Comparison of ENCODE assay signal across 8 mouse cellular contexts in genomic region chr12:102719552-102720315, GRCm38 (mm10). TPM values are rescaled to one million over a fixed set of nuclear protein-coding genes. Genes with fewer than 3 reads are reported as not detected.
A peak's percentile ranks its signal among the peaks of the same experiment; 100 is the strongest.
DNase-seq lines count a peak whose midpoint lies in the region; ATAC-seq and TF ChIP-seq lines count a peak whose summit lies in the region.

No protein-coding gene starts in this region.

- intact Hi-C loops in left cerebral cortex, postnatal 4 days (cut with DNase I) = loop anchor here (10.0 kb wide), 1 partner anchor 225 kb away; no protein-coding TSS in a partner anchor
- intact Hi-C loops in left cerebral cortex, postnatal 10 days (cut with DNase I) = loop anchor here (5.0 to 10.0 kb wide), 3 partner anchors 142 to 322 kb away; no protein-coding TSS in a partner anchor
- intact Hi-C loops in left cerebral cortex, postnatal 36 days (cut with DNase I) = loop anchor here (1.0 kb wide), 1 partner anchor 140 kb away; no protein-coding TSS in a partner anchor

- no peaks in the 10 kb centered on the region for H3K36me3 ChIP-seq in intestine, embryonic 16.5 days (ENCODE audit: control insufficient read depth, insufficient read depth, low read length)
- no peaks in the 10 kb centered on the region for H3K36me3 ChIP-seq in midbrain, embryonic 13.5 days

- DNase-seq in left cerebral cortex, postnatal 4 days = peak; percentile 66
- no peak for DNase-seq in left cerebral cortex, postnatal 10 days (ENCODE audit: extremely low spot score in 1 of 2, low spot score in 2 of 2)
- DNase-seq in R1 (ENCODE audit: low read depth, low spot score) = peak; percentile 90
- no peak for DNase-seq in ovary, postnatal 36 days (ENCODE audit: low spot score)
- DNase-seq in left cerebral cortex, postnatal 36 days (ENCODE audit: low spot score in 2 of 2) = no peak

- TF ChIP-seq CTCF in embryonic fibroblast, embryonic 13.5 days (IDR thresholded peaks at IDR 0.05; ENCODE audit: borderline replicate concordance, insufficient read depth, low read length) = peak; percentile 50; the same call in 1 of the 2 replicates

- no peak overlapping the region for H3K4me3 ChIP-seq in embryonic fibroblast, embryonic 13.5 days (ENCODE audit: insufficient read depth, low read length)
- no peak overlapping the region for H3K4me3 ChIP-seq in intestine, embryonic 16.5 days (ENCODE audit: low read length)
- H3K4me3 ChIP-seq in midbrain, embryonic 13.5 days (replicated peaks) = no peak overlapping the region; the same call in 1 of the 2 replicates

- H3K27ac ChIP-seq in embryonic fibroblast, embryonic 13.5 days (ENCODE audit: insufficient read depth, low read length) = no peak overlapping the region
- no peak overlapping the region for H3K27ac ChIP-seq in intestine, embryonic 16.5 days (ENCODE audit: low read length)
- H3K27ac ChIP-seq in midbrain, embryonic 13.5 days = no peak overlapping the region

- no peaks in the 10 kb centered on the region for H3K27me3 ChIP-seq in intestine, embryonic 16.5 days (replicated peaks; ENCODE audit: control insufficient read depth, insufficient read depth, low read length)
- no peaks in the 10 kb centered on the region for H3K27me3 ChIP-seq in midbrain, embryonic 13.5 days

- no peak overlapping the region for H3K9ac ChIP-seq in intestine, embryonic 16.5 days (ENCODE audit: low read depth, low read length)
- no peak overlapping the region for H3K9ac ChIP-seq in midbrain, embryonic 13.5 days (replicated peaks)

- WGBS in intestine, embryonic 16.5 days = 27% methylated on average over 13 of the region's 13 CpGs
- WGBS in midbrain, embryonic 13.5 days = 30% methylated on average over 13 of the region's 13 CpGs

- H3K4me1 ChIP-seq in embryonic fibroblast, embryonic 13.5 days (ENCODE audit: control insufficient read depth, insufficient read depth, low read length) = no peaks in the 10 kb centered on the region
- H3K4me1 ChIP-seq in intestine, embryonic 16.5 days (ENCODE audit: control insufficient read depth, insufficient read depth, low read length) = no peaks in the 10 kb centered on the region
- no peaks in the 10 kb centered on the region for H3K4me1 ChIP-seq in midbrain, embryonic 13.5 days (replicated peaks)

- peak; percentile 54 for ATAC-seq in intestine, embryonic 16.5 days
- peak; percentile 83 for ATAC-seq in midbrain, embryonic 13.5 days

- no peaks in the 10 kb centered on the region for H3K9me3 ChIP-seq in intestine, embryonic 16.5 days (ENCODE audit: control insufficient read depth, low read length)
- no peaks in the 10 kb centered on the region for H3K9me3 ChIP-seq in midbrain, embryonic 13.5 days

- H3K4me2 ChIP-seq in intestine, embryonic 16.5 days (ENCODE audit: low read depth, low read length) = no peak overlapping the region
- H3K4me2 ChIP-seq in midbrain, embryonic 13.5 days (replicated peaks) = peak overlapping the region; percentile 18; the same call in 1 of the 2 replicates

- TF ChIP-seq POLR2A in embryonic fibroblast, embryonic 13.5 days (IDR thresholded peaks at IDR 0.05; ENCODE audit: low read depth, low read length) = no peak

RNA-seq across cellular contexts. Expression of gene Itpk1, which starts 15.0 kb away (rescaled TPM):
- 10 to 100 TPM; 80.2 to 88.1 TPM for total RNA-seq in left cerebral cortex, postnatal 4 days (2021)
- 10 to 100 TPM; 90.5 to 90.8 TPM for total RNA-seq in left cerebral cortex, postnatal 10 days (2021)
- 2.7 and 5.0 TPM in 2 replicates for polyA plus RNA-seq in embryonic fibroblast, embryonic 13.5 days (2011; ENCODE audit: insufficient read length, low read depth, missing spikeins)
- 51.4 and 57.1 TPM in 2 replicates for polyA plus RNA-seq in intestine, embryonic 16.5 days (2015; fragmentation: Nextera tagmentation; extraction: Ambion mirVana)
- 19.7 and 20.7 TPM in 2 replicates for polyA plus RNA-seq in midbrain, embryonic 13.5 days (2015; fragmentation: Nextera tagmentation; extraction: Ambion mirVana)
- total RNA-seq in left cerebral cortex, postnatal 36 days (2021) = 10 to 100 TPM; 57.6 to 66.4 TPM

RNA-seq across cellular contexts. Expression of gene Moap1, which starts 23.7 kb away (rescaled TPM):
- 10 to 100 TPM; 28.3 to 30.3 TPM for total RNA-seq in left cerebral cortex, postnatal 4 days (2021)
- 10 to 100 TPM; 37.5 to 41.0 TPM for total RNA-seq in left cerebral cortex, postnatal 10 days (2021)
- polyA plus RNA-seq in embryonic fibroblast, embryonic 13.5 days (2011; ENCODE audit: insufficient read length, low read depth, missing spikeins) = 2.7 and 3.3 TPM in 2 replicates
- polyA plus RNA-seq in intestine, embryonic 16.5 days (2015; fragmentation: Nextera tagmentation; extraction: Ambion mirVana) = 19.3 and 20.2 TPM in 2 replicates
- 52.3 and 54.8 TPM in 2 replicates for polyA plus RNA-seq in midbrain, embryonic 13.5 days (2015; fragmentation: Nextera tagmentation; extraction: Ambion mirVana)
- total RNA-seq in left cerebral cortex, postnatal 36 days (2021) = 10 to 100 TPM; 28.9 to 30.6 TPM

RNA-seq across cellular contexts. Expression of gene Tmem251, which starts 23.8 kb away (rescaled TPM):
- total RNA-seq in left cerebral cortex, postnatal 4 days (2021) = 1 to 10 TPM; 5.3 to 6.0 TPM
- 1 to 10 TPM; 5.4 to 6.1 TPM for total RNA-seq in left cerebral cortex, postnatal 10 days (2021)
- polyA plus RNA-seq in embryonic fibroblast, embryonic 13.5 days (2011; ENCODE audit: insufficient read length, low read depth, missing spikeins) = 4.8 and 5.0 TPM in 2 replicates
- polyA plus RNA-seq in intestine, embryonic 16.5 days (2015; fragmentation: Nextera tagmentation; extraction: Ambion mirVana) = 16.9 and 17.2 TPM in 2 replicates
- polyA plus RNA-seq in midbrain, embryonic 13.5 days (2015; fragmentation: Nextera tagmentation; extraction: Ambion mirVana) = 12.4 and 13.3 TPM in 2 replicates
- 1 to 10 TPM; 5.4 TPM for total RNA-seq in left cerebral cortex, postnatal 36 days (2021)

RNA-seq across cellular contexts. Expression of gene Gm28051, which starts 37.8 kb away (rescaled TPM):
- total RNA-seq in left cerebral cortex, postnatal 4 days (2021) = not detected
- total RNA-seq in left cerebral cortex, postnatal 10 days (2021) = not detected
- polyA plus RNA-seq in embryonic fibroblast, embryonic 13.5 days (2011; ENCODE audit: insufficient read length, low read depth, missing spikeins) = not detected in 2 replicates
- polyA plus RNA-seq in intestine, embryonic 16.5 days (2015; fragmentation: Nextera tagmentation; extraction: Ambion mirVana) = not detected in 2 replicates
- polyA plus RNA-seq in midbrain, embryonic 13.5 days (2015; fragmentation: Nextera tagmentation; extraction: Ambion mirVana) = not detected in 2 replicates
- not detected for total RNA-seq in left cerebral cortex, postnatal 36 days (2021)

RNA-seq across cellular contexts. Expression of gene Gon7, which starts 37.9 kb away (rescaled TPM):
- 10 to 100 TPM; 20.4 to 21.5 TPM for total RNA-seq in left cerebral cortex, postnatal 4 days (2021)
- total RNA-seq in left cerebral cortex, postnatal 10 days (2021) = 10 to 100 TPM; 10.9 to 15.4 TPM
- 5.4 and 7.0 TPM in 2 replicates for polyA plus RNA-seq in embryonic fibroblast, embryonic 13.5 days (2011; ENCODE audit: insufficient read length, low read depth, missing spikeins)
- polyA plus RNA-seq in intestine, embryonic 16.5 days (2015; fragmentation: Nextera tagmentation; extraction: Ambion mirVana) = 26.7 and 30.0 TPM in 2 replicates
- polyA plus RNA-seq in midbrain, embryonic 13.5 days (2015; fragmentation: Nextera tagmentation; extraction: Ambion mirVana) = 55.0 and 57.9 TPM in 2 replicates
- 10 to 100 TPM; 12.7 to 14.5 TPM for total RNA-seq in left cerebral cortex, postnatal 36 days (2021)

Comparison
In these comparisons a context has a peak if more than half of its experiments do, and no peak if none do; other contexts are left out.
1. DNase-seq: peak in left cerebral cortex, postnatal 4 days (single experiment) and R1 (single experiment); none in left cerebral cortex, postnatal 10 days (0 of 2), ovary, postnatal 36 days (single experiment) and left cerebral cortex, postnatal 36 days (0 of 2).